Mouse (Mus musculus): Measurements from ENCODE around the gene Rwdd2b. TPM values are rescaled to one million over a fixed set of nuclear protein-coding genes. Genes with fewer than 3 reads are reported as not detected.

Gene Rwdd2b
- total and polyA plus RNA-seq, 3 experiments: 11.3 to 17.2 TPM; not detected in 1

- H3K27me3 ChIP-seq (ENCODE audit: control insufficient read depth in 1 of 2, insufficient read depth in 2 of 2, low read length in 2 of 2): peaks cover 0 to 6% of the 10 kb centered on the region in 2 experiments; a peak in 2 of 4 replicates
- H3K4me3 ChIP-seq (ENCODE audit: control insufficient read depth in 1 of 2, insufficient read depth in 1 of 2, low read depth in 2 of 2, low read length in 2 of 2): no peak overlapping the region
- H3K9me3 ChIP-seq (replicated peaks; ENCODE audit: insufficient read depth, low read length): no peaks in the 10 kb centered on the region
- no peaks in the 10 kb centered on the region; the same call in 1 of the 2 replicates for H3K79me2 ChIP-seq (ENCODE audit: control insufficient read depth, insufficient read depth, low read length, poor library complexity)
- H3K27ac ChIP-seq (ENCODE audit: control insufficient read depth, low read depth, low read length): no peak overlapping the region
- peaks cover 0 to 10% of the 10 kb centered on the region in 2 experiments; a peak in 2 of 4 replicates for H3K4me1 ChIP-seq (ENCODE audit: control insufficient read depth in 1 of 2, insufficient read depth in 2 of 2, low read length in 2 of 2)
- H3K36me3 ChIP-seq (ENCODE audit: control insufficient read depth in 1 of 2, insufficient read depth in 2 of 2, low read length in 2 of 2): peaks cover 0 to 3% of the 10 kb centered on the region in 2 experiments; a peak in 2 of 4 replicates
- TF ChIP-seq USF2 (IDR thresholded peaks at IDR 0.05; ENCODE audit: borderline replicate concordance in 1 of 2, insufficient read depth in 1 of 2, low read depth in 1 of 2, low read length in 2 of 2): no peak
- TF ChIP-seq CTCF (IDR thresholded peaks at IDR 0.05 in 2 of 3, conservative IDR thresholded peaks at IDR 0.05 in 1 of 3; ENCODE audit: control insufficient read depth in 1 of 3, insufficient read depth in 1 of 3, low read depth in 2 of 3, low read length in 3 of 3, poor library complexity in 1 of 3, severe bottlenecking in 1 of 3): no peak
- TF ChIP-seq CHD2 (IDR thresholded peaks at IDR 0.05; ENCODE audit: low read length): no peak
- TF ChIP-seq NRF1 (IDR thresholded peaks at IDR 0.05; ENCODE audit: insufficient read depth, low read depth, low read length, poor library complexity, severe bottlenecking): no peak
- TF ChIP-seq JUND (IDR thresholded peaks at IDR 0.05; ENCODE audit: low read depth, low read length): no peak
- TF ChIP-seq MXI1 (IDR thresholded peaks at IDR 0.05; ENCODE audit: low read depth, low read length): no peak
- TF ChIP-seq NELFE (IDR thresholded peaks at IDR 0.05; ENCODE audit: low read depth, low read length): no peak
- TF ChIP-seq EP300 (IDR thresholded peaks at IDR 0.05; ENCODE audit: low read depth in 1 of 2, low read length in 2 of 2): no peak
- TF ChIP-seq MEF2A (IDR thresholded peaks at IDR 0.05; ENCODE audit: extremely low read depth, insufficient replicate concordance, low read depth, low read length, poor library complexity, severe bottlenecking): no peak
- TF ChIP-seq E2F4 (IDR thresholded peaks at IDR 0.05; ENCODE audit: borderline replicate concordance, low read depth, low read length): no peak
- no peak for TF ChIP-seq SIN3A (IDR thresholded peaks at IDR 0.05; ENCODE audit: low read length)
- no peak for TF ChIP-seq HCFC1 (IDR thresholded peaks at IDR 0.05; ENCODE audit: low read depth, low read length)
- no peak for TF ChIP-seq MAX (IDR thresholded peaks at IDR 0.05; ENCODE audit: low read length)
- no peak for TF ChIP-seq USF1 (IDR thresholded peaks at IDR 0.05; ENCODE audit: low read depth, low read length)
- no peak for DNase-seq (ENCODE audit: low read depth, low spot score)
- no peak overlapping the region for H3K9ac ChIP-seq (ENCODE audit: control insufficient read depth, low read depth, low read length, poor library complexity, severe bottlenecking)
Observed at GRCm38 (mm10) chr16:87445528-87445927, 5.2 kb upstream of the Rwdd2b start.

- no peaks in the 10 kb centered on the region; the same call in 1 of the 2 replicates for H3K79me2 ChIP-seq (ENCODE audit: control insufficient read depth, insufficient read depth, low read length, poor library complexity)
- no peak overlapping the region for H3K4me3 ChIP-seq (ENCODE audit: control insufficient read depth in 1 of 2, insufficient read depth in 1 of 2, low read depth in 2 of 2, low read length in 2 of 2)
- no peak for TF ChIP-seq RCOR1 (IDR thresholded peaks at IDR 0.05; ENCODE audit: low read depth, low read length)
- TF ChIP-seq MAX (IDR thresholded peaks at IDR 0.05; ENCODE audit: low read length): no peak
- TF ChIP-seq JUND (IDR thresholded peaks at IDR 0.05; ENCODE audit: low read depth, low read length): no peak
- TF ChIP-seq MYC (IDR thresholded peaks at IDR 0.05; ENCODE audit: low read depth, low read length): no peak
- TF ChIP-seq ZKSCAN1 (IDR thresholded peaks at IDR 0.05; ENCODE audit: low read depth, low read length): no peak
- no peak for TF ChIP-seq TCF12 (IDR thresholded peaks at IDR 0.05; ENCODE audit: low read depth, low read length)
- TF ChIP-seq ETS1 (IDR thresholded peaks at IDR 0.05; ENCODE audit: low read depth, low read length): no peak
- no peak for TF ChIP-seq CTCF (IDR thresholded peaks at IDR 0.05 in 2 of 3, conservative IDR thresholded peaks at IDR 0.05 in 1 of 3; ENCODE audit: control insufficient read depth in 1 of 3, insufficient read depth in 1 of 3, low read depth in 2 of 3, low read length in 3 of 3, poor library complexity in 1 of 3, severe bottlenecking in 1 of 3)
- H3K9ac ChIP-seq (ENCODE audit: control insufficient read depth, low read depth, low read length, poor library complexity, severe bottlenecking): no peak overlapping the region
- peaks cover 0 to 6% of the 10 kb centered on the region in 2 experiments; a peak in 2 of 4 replicates for H3K27me3 ChIP-seq (ENCODE audit: control insufficient read depth in 1 of 2, insufficient read depth in 2 of 2, low read length in 2 of 2)
- peaks cover 0 to 10% of the 10 kb centered on the region in 2 experiments; a peak in 2 of 4 replicates for H3K4me1 ChIP-seq (ENCODE audit: control insufficient read depth in 1 of 2, insufficient read depth in 2 of 2, low read length in 2 of 2)
- H3K27ac ChIP-seq (ENCODE audit: control insufficient read depth, low read depth, low read length): no peak overlapping the region
- no peaks in the 10 kb centered on the region for H3K9me3 ChIP-seq (replicated peaks; ENCODE audit: insufficient read depth, low read length)
- H3K36me3 ChIP-seq (ENCODE audit: control insufficient read depth in 1 of 2, insufficient read depth in 2 of 2, low read length in 2 of 2): peaks cover 0 to 3% of the 10 kb centered on the region in 2 experiments; a peak in 2 of 4 replicates
- DNase-seq (ENCODE audit: low read depth, low spot score): no peak
Observed at GRCm38 (mm10) chr16:87445110-87445509, 4.7 kb upstream of the Rwdd2b start.
